Mouse (Mus musculus) adrenal gland, postnatal 14 days (tissue): ENCODE results near the gene Olfr735. TPM values are rescaled to one million over a fixed set of nuclear protein-coding genes. Genes with fewer than 3 reads are reported as not detected.

ENCODE experiments used
- DNase-seq: peaks from one replicate; pipeline ENCODE4 v3.0.0; 2021; ENCODE audit warnings: mixed read lengths
- long read RNA-seq, 2 experiments: library from polyadenylated mRNA; stranded (forward); transcript quantifications; one replicate each; pipeline ENCODE4 v2.0.0; 2021
- total RNA-seq: library from RNA; stranded (reverse); gene quantifications from 2 replicates; pipeline ENCODE4 v1.2.3, GENCODE M21; 2021

The Olfr735 gene
- total RNA-seq, result not detected in 2 replicates
- long read RNA-seq, experiment 1, result 0 reads
- long read RNA-seq, experiment 2, result 0 reads

GRCm38 (mm10) chr14:50348796-50349195 is at the start of gene Olfr735:
TSS of gene Olfr735 (minus strand) at chr14:50348872.
- no peak for DNase-seq

DNA sequence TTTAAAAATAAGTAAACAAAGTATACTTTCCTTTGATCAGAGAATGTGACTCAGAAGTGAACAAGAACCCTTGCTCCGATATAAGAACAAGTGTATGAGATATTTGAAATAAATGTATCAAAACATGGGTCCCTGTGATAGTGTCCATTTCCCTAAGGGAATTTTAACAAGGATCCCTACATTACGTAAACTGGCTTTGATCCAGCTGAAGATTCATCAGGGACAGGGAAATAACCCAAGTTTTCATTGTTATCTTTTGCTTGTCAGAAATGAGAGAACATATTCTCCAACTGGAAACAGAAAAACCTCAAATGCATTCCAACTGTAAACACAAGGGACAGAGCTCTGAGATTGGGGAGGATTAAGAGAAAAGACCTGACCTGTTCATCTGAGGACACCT is 32.2 kb upstream of the Olfr735 start, which contains the start of gene Olfr736:
Gene Olfr736, plus strand, starts transcription at position 301 of the 400 bp plus-strand sequence.
- no peak for DNase-seq

GRCm38 (mm10) chr14:50363561-50363960 is 14.9 kb upstream of the Olfr735 start:
- no peak for DNase-seq

DNA sequence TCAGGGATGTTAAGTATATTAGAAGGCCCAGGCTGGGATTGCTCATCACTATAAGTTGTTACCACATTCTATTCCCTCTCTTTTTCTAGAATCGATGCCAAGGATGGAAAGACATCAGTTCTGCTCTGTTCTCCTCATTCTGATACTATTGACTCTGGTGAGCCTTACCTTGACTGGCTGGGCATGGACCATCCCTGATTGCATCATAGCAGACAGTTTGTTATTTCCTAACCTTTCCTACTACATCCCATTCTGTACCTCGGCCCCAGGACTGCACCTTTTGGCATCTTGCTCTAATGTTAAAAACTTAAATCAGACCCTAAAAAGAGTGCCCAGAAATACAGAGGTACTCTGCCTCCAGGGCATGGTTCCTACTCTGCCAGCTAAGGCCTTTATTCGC is 11.8 kb upstream of the Olfr735 start:
- DNase-seq, result no peak

DNA sequence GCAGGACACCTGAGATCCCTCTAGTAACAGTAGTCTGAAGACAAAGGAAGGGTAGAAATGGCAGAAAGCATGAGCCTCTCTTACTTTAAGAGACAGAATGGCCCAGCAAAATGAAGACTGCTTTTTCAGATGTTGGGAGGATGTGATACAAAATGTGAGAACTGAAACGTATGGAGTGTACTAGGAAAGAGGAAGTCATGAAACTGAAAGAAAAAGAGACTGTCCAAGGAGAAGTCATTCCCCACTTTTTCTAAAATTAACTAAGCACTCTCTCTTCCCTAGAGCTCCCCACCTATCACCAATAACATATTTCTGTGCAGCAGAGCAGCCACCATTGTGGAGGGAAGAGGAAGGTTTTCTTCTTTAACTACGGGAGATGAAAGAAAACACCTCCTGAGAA is 8.9 kb upstream of the Olfr735 start, which contains the start of gene Tlr11:
Gene Tlr11, plus strand, starts transcription at position 322 of the 400 bp plus-strand sequence.
- DNase-seq, result no peak

DNA sequence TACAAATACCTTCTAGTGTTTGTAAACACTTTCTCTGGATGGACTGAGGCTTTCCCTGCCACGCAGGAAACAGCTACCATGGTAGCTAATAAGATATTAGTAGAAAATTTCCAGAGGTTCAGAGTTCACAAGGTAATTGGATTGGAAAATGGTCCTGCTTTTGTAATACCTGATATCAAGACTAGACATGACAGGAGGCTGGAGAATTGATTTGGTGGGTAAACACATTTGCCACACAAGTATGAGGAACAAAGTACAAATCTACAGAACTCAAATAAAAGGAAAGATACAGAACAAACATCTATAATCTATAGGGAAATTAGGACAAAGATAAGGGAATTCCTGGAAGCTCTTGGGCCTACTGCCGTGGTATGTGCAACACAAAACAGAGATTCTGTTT is 8.1 kb upstream of the Olfr735 start:
- no peak for DNase-seq

- peak; percentile 50 for DNase-seq
These were observed 3.8 kb upstream of the Olfr735 start for GRCm38 (mm10) chr14:50352438-50352837.

- no peak for DNase-seq
These were observed 22.0 kb downstream of the Olfr735 start, which contains the start of gene Olfr734 for GRCm38 (mm10) chr14:50326661-50327060. TSS of gene Olfr734 (minus strand) at chr14:50326761.

DNA sequence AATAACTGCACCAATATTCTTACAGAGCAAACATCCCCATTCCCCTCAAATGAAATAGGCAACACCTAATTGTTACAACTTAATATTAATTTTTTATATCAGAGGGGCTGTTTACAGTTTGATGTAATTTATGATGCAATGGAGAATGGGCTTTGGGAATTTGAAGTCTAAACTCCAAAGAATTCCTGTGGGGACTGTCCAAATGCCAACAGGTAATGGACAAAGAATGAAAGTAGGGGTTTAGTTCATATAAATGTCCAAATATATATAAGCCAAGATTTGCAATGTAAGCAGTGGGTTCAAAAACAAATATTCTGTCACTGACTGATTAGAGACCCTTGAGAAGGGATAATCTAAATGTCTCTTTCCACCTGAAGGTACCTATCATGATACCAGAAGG is 47.2 kb downstream of the Olfr735 start, which contains the start of gene Olfr733:
Gene Olfr733, minus strand, starts transcription at position 101 of the 400 bp plus-strand sequence.
- no peak for DNase-seq

Other genes starting within 250 kb of the Olfr735 start
- not detected in 2 replicates for gene Olfr727, start 225.7 kb downstream of the Olfr735 start, total RNA-seq
- gene Olfr728, start 206.2 kb downstream of the Olfr735 start, total RNA-seq, result not detected in 2 replicates
- not detected in 2 replicates for gene Olfr729, start 196.0 kb downstream of the Olfr735 start, total RNA-seq
- gene Olfr730, start 160.7 kb downstream of the Olfr735 start, total RNA-seq, result not detected in 2 replicates
- gene Olfr731, start 107.0 kb downstream of the Olfr735 start, total RNA-seq, result not detected in 2 replicates
- gene Olfr732, start 64.7 kb downstream of the Olfr735 start, total RNA-seq, result not detected in 2 replicates
- not detected in 2 replicates for gene Olfr733, start 47.4 kb downstream of the Olfr735 start, total RNA-seq
- not detected in 2 replicates for gene Olfr734, start 22.1 kb downstream of the Olfr735 start, total RNA-seq
- gene Tlr11, start 9.0 kb upstream of the Olfr735 start, total RNA-seq, result 0.26 and 0.86 TPM in 2 replicates
- gene Olfr736, start 32.3 kb upstream of the Olfr735 start, total RNA-seq, result not detected in 2 replicates
- not detected in 2 replicates for gene Olfr738, start 58.7 kb upstream of the Olfr735 start, total RNA-seq
- not detected in 2 replicates for gene Olfr739, start 69.8 kb upstream of the Olfr735 start, total RNA-seq
- not detected in 2 replicates for gene Olfr740, start 96.7 kb upstream of the Olfr735 start, total RNA-seq
- gene Olfr741, start 123.9 kb upstream of the Olfr735 start, total RNA-seq, result not detected in 2 replicates
- gene Olfr742, start 154.7 kb upstream of the Olfr735 start, total RNA-seq, result not detected in 2 replicates
- not detected in 2 replicates for gene Olfr743, start 173.0 kb upstream of the Olfr735 start, total RNA-seq